Mouse (Mus musculus): ENCODE data around the gene Scd2.
"Not testable (repeated sequence)": the region's sequence is repeated elsewhere in the genome, so short reads cannot be mapped to it uniquely, and the experiment has no call there.

Gene Scd2

GRCm38 (mm10) chr19:44292941-44293768, at the start of gene Scd2:
Gene Scd2 (plus strand): TSS chr19:44293674.
- no peak for DNase-seq (ENCODE audit: low read depth, low spot score)

- DNase-seq (ENCODE audit: low read depth, low spot score) = peak; percentile 72
Observed at GRCm38 (mm10) chr19:44245761-44246171, 47.7 kb upstream of the Scd2 start.

- DNase-seq (ENCODE audit: low read depth, low spot score) = no peak
Observed at GRCm38 (mm10) chr19:44246341-44246911, 47.0 kb upstream of the Scd2 start.

- DNase-seq (ENCODE audit: low read depth, low spot score) = no peak
Observed at GRCm38 (mm10) chr19:44247281-44248080, 46.0 kb upstream of the Scd2 start.

- peak; percentile 99 for DNase-seq (ENCODE audit: low read depth, low spot score)
Observed at GRCm38 (mm10) chr19:44248081-44248853, 45.2 kb upstream of the Scd2 start.

- no peak for DNase-seq (ENCODE audit: low read depth, low spot score)
Observed at GRCm38 (mm10) chr19:44248854-44249351, 44.6 kb upstream of the Scd2 start.

GRCm38 (mm10) chr19:44251138-44251537, 42.3 kb upstream of the Scd2 start:
- not testable (repeated sequence) for DNase-seq (ENCODE audit: low read depth, low spot score)

GRCm38 (mm10) chr19:44251936-44252558, 41.4 kb upstream of the Scd2 start:
- DNase-seq (ENCODE audit: low read depth, low spot score) = no peak

GRCm38 (mm10) chr19:44254106-44254505, 39.4 kb upstream of the Scd2 start:
- not testable (repeated sequence) for DNase-seq (ENCODE audit: low read depth, low spot score)

GRCm38 (mm10) chr19:44257377-44257966, 36.0 kb upstream of the Scd2 start:
- no peak for DNase-seq (ENCODE audit: low read depth, low spot score)

- no peak for DNase-seq (ENCODE audit: low read depth, low spot score)
Observed at GRCm38 (mm10) chr19:44259484-44259883, 34.0 kb upstream of the Scd2 start.

GRCm38 (mm10) chr19:44260487-44260886, 33.0 kb upstream of the Scd2 start:
- DNase-seq (ENCODE audit: low read depth, low spot score) = no peak

GRCm38 (mm10) chr19:44261774-44262173, 31.7 kb upstream of the Scd2 start:
- DNase-seq (ENCODE audit: low read depth, low spot score) = no peak

- no peak for DNase-seq (ENCODE audit: low read depth, low spot score)
Observed at GRCm38 (mm10) chr19:44263581-44263980, 29.9 kb upstream of the Scd2 start.

GRCm38 (mm10) chr19:44264226-44264625, 29.2 kb upstream of the Scd2 start:
- no peak for DNase-seq (ENCODE audit: low read depth, low spot score)

GRCm38 (mm10) chr19:44265300-44265699, 28.2 kb upstream of the Scd2 start:
- DNase-seq (ENCODE audit: low read depth, low spot score) = no peak

- DNase-seq (ENCODE audit: low read depth, low spot score) = no peak
Observed at GRCm38 (mm10) chr19:44265911-44266337, 27.6 kb upstream of the Scd2 start.

- no peak for DNase-seq (ENCODE audit: low read depth, low spot score)
Observed at GRCm38 (mm10) chr19:44266458-44266823, 27.0 kb upstream of the Scd2 start.

GRCm38 (mm10) chr19:44266824-44267498, 26.5 kb upstream of the Scd2 start:
- peak; percentile 91 for DNase-seq (ENCODE audit: low read depth, low spot score)

- DNase-seq (ENCODE audit: low read depth, low spot score) = no peak
Observed at GRCm38 (mm10) chr19:44267499-44268002, 25.9 kb upstream of the Scd2 start.

All from forelimb bud, embryonic 11.5 days (tissue).